Mouse (Mus musculus) E14TG2a.4 (cell line): ENCODE data around the gene Dbh.

Source experiments
- H3K27me3 ChIP-seq: 2 replicates; pipeline ENCODE4 v1.6.1; 2014; ENCODE audit warnings: low read length, control low read depth; ENCODE audit not compliant: insufficient read depth
- H3K36me3 ChIP-seq: 2 replicates; pipeline ENCODE4 v1.6.1; 2014; ENCODE audit warnings: low read length, control low read depth; ENCODE audit not compliant: insufficient read depth
- H3K4me1 ChIP-seq: replicated peaks from 2 replicates; pipeline ENCODE4 v1.6.1; 2014; ENCODE audit warnings: low read depth, low read length, control low read depth
- H3K4me3 ChIP-seq: replicated peaks from 2 replicates; pipeline ENCODE4 v1.5.1; 2014; ENCODE audit warnings: mild to moderate bottlenecking, low read length
- H3K9me3 ChIP-seq: 2 replicates; pipeline ENCODE4 v1.6.1; 2014; ENCODE audit warnings: low read length, control low read depth
- CTCF ChIP-seq: conservative IDR thresholded peaks from 2 replicates; pipeline ENCODE4 v1.5.1; 2014; ENCODE audit warnings: low read length
- NANOG ChIP-seq: IDR thresholded peaks from 2 replicates; pipeline ENCODE4 v1.6.1; 2014; ENCODE audit warnings: borderline replicate concordance, low read length, mixed read lengths
- POU5F1 ChIP-seq: IDR thresholded peaks from 2 replicates; pipeline ENCODE4 v1.6.1; 2014; ENCODE audit warnings: low read length, borderline replicate concordance

Dbh gene

DNA sequence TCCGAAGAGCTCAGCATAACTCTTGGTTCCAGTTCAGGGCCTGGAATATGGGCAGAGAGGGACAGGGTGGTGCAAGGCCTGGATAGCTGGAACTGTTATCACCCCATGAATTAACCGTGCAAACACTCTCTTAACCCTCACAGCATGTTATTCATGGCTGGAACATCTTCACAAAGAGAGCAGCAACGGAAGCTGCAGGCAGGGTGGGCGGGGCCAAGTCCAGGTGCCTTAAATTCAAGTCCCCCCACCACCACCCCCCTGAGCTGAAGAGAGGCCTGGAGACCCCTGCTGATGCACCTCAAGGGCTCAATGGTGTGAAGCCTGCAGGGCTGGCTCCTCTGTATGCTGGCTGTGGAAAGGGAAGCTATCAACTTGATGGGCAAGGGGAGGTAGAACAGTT lies 38.5 kb upstream of the Dbh start:
- H3K4me3 ChIP-seq = no peak overlapping the region
- H3K36me3 ChIP-seq = no peaks in the 10 kb centered on the region
- no peaks in the 10 kb centered on the region for H3K9me3 ChIP-seq
- no peak for TF ChIP-seq NANOG
- no peak for TF ChIP-seq POU5F1
- no peak for TF ChIP-seq CTCF
- peaks cover 26% of the 10 kb centered on the region for H3K4me1 ChIP-seq
- H3K27me3 ChIP-seq = peaks cover 12% of the 10 kb centered on the region; the same call in 1 of the 2 replicates

DNA sequence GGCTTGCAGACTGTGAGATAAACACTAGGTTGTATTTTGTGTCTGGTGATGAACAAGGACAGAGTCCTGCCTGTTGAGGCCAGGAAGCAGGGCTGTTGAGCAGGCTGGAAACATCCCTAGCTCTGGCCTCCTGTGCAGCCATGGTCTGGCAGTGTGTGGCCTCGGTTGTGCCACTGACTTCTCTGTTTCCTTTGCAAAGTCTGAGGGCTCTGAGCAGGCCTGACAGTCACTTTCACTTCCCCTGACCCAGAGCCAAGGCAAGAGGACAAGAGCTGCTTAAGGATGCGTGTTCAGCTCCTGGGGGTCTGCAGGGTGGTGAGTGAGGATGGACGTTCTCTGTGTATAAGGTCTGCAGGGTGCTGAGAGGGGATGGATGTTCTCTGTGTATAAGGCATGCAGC lies 36.0 kb upstream of the Dbh start:
- Histone ChIP-seq H3K36me3 (no peaks in the 10 kb centered on the region), H3K27me3 (peaks cover 8% of the 10 kb centered on the region; the same call in 1 of the 2 replicates), H3K4me3 (no peak overlapping the region), H3K4me1 (peaks cover 13% of the 10 kb centered on the region), H3K9me3 (no peaks in the 10 kb centered on the region)
- TF ChIP-seq NANOG = no peak
- TF ChIP-seq POU5F1 = no peak
- no peak for TF ChIP-seq CTCF

DNA sequence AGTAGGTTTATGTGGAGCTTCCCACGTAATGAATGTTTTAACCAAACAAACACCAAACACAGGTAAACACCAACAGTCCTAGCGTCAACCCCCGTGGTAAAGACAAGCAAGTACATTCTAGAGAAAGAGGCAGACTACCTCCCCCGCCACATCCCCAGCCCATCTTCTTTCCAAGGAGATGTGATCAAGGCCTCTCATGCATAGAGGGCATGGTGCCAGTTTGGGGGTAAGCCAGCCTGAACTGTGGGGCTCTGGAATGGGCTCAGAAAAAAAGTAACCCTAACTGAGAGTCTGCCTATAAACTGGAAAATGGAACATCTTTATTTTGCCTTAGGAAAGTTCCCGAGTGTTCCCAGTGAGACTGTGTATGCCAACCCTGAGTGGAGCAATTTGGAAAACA lies 29.1 kb upstream of the Dbh start:
- no peak for TF ChIP-seq POU5F1
- TF ChIP-seq CTCF = no peak
- no peak for TF ChIP-seq NANOG
- H3K4me3 ChIP-seq = no peak overlapping the region
- H3K36me3 ChIP-seq = no peaks in the 10 kb centered on the region
- peaks cover 38% of the 10 kb centered on the region for H3K27me3 ChIP-seq
- no peaks in the 10 kb centered on the region for H3K4me1 ChIP-seq
- no peaks in the 10 kb centered on the region for H3K9me3 ChIP-seq

DNA sequence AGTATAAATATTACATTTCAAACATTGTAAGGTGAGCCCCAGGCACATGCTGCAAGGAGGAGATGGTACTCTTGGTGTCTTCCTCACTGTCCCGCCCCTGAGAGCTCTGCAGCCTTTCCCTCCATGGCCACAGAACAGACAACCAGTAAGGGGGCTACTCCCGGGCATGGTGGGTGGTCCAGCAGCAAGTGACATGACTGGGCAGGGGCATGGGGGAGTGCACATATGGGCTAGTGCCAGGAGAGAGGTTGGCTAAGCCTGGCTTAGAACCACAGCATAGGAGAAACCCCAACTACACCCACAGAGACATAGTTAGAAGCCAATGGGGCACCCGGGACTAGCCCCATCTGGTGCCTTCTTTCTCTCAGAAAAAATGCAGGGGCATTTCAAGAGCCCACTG lies 28.7 kb upstream of the Dbh start:
- TF ChIP-seq CTCF = no peak
- no peak for TF ChIP-seq NANOG
- TF ChIP-seq POU5F1 = no peak
- H3K9me3 ChIP-seq = no peaks in the 10 kb centered on the region
- no peaks in the 10 kb centered on the region for H3K36me3 ChIP-seq
- H3K4me1 ChIP-seq = no peaks in the 10 kb centered on the region
- H3K27me3 ChIP-seq = peaks cover 38% of the 10 kb centered on the region
- H3K4me3 ChIP-seq = no peak overlapping the region

DNA sequence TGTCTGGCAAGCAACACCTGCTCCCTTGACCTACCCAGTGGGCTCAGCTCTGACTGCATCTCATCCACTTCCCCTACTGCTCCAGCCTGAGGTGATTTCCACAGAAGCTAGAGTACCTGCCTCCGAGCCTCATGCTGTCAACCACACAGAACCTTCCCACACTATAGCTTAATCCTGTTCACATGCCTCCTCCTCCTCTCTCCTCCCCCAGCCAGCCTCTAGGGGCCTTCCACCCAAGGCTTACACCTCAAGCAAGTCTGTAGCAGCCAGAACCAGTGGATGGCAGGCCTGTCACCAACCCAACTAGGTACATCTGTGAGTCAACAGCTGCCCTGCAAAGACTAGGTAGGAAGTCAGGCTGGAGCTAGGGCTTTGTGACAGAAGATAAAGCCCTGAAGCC lies 28.2 kb upstream of the Dbh start:
- Histone ChIP-seq H3K36me3 (no peaks in the 10 kb centered on the region), H3K9me3 (no peaks in the 10 kb centered on the region), H3K27me3 (peaks cover 39% of the 10 kb centered on the region), H3K4me3 (no peak overlapping the region), H3K4me1 (peaks cover 4% of the 10 kb centered on the region)
- no peak for TF ChIP-seq CTCF
- TF ChIP-seq NANOG = no peak
- no peak for TF ChIP-seq POU5F1

DNA sequence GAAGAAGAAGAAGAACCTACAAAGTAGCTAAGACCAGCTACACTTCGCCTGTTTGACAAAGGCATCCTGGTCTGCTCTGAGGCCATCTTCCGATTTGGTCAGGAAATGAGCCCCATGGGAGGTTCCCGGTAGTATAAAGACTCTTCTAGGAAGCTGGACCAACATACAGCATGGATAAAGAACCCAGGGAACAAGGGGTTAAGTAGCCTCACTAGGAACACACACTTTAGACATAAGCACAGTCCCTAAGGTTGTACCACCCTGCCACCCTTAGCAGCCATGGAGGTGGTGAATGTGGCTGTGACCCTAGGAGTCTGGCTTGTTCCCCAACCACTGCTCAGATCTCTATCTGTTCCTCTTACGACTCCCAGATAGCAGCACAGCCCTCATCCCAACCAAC lies 26.7 kb upstream of the Dbh start:
- no peak for TF ChIP-seq CTCF
- TF ChIP-seq POU5F1 = no peak
- no peak for TF ChIP-seq NANOG
- Histone ChIP-seq H3K4me3 (no peak overlapping the region), H3K27me3 (peaks cover 51% of the 10 kb centered on the region), H3K36me3 (no peaks in the 10 kb centered on the region), H3K4me1 (peaks cover 10% of the 10 kb centered on the region), H3K9me3 (no peaks in the 10 kb centered on the region)

DNA sequence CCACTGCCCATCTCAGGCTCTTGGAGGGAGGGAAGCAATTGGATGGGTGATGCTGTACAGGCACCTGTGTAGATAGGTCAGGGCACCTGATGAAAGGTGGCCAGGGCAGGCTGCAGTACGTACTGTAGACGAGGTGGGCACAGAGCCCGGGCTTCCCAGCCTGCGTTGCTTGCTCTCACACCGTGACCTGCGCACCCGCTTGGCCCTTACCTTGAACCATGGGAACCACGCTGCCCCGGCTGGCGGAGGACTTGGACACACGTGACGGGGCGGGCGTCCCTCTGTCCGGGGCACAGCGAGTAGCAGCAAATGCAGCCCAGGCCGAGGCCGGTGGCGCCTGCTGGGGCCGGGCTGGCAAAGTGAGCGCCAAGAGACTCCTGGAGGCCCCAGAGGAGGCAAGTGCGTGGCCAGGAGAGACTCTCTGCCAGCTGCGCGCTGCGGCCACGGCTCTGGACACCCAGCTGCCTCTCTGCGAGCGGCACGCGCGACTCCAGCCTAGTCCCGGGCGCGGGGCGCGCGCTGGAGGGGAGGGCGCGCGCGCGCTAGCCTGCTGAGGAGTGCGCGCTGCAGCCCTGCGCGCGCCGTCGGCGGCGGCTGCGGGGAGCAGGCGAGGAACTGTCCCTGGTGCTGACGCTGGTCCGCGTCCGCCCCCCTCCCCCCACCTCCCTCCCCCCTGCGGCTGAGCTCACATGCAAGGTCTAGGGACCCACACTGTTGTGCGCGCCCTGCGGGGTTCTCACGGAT lies 22.9 kb upstream of the Dbh start, which contains the start of gene Fam163b:
Fam163b (minus strand) TSS at position 542 of the 744 bp plus-strand sequence.
- no peak for TF ChIP-seq CTCF
- TF ChIP-seq POU5F1 = no peak
- TF ChIP-seq NANOG = no peak
- Histone ChIP-seq H3K36me3 (no peaks in the 10 kb centered on the region), H3K27me3 (peaks cover 72% of the 10 kb centered on the region), H3K4me3 (peak within 1 kb of the TSS; percentile 86), H3K9me3 (peaks cover 3% of the 10 kb centered on the region; the same call in 1 of the 2 replicates), H3K4me1 (peaks cover 10% of the 10 kb centered on the region)

DNA sequence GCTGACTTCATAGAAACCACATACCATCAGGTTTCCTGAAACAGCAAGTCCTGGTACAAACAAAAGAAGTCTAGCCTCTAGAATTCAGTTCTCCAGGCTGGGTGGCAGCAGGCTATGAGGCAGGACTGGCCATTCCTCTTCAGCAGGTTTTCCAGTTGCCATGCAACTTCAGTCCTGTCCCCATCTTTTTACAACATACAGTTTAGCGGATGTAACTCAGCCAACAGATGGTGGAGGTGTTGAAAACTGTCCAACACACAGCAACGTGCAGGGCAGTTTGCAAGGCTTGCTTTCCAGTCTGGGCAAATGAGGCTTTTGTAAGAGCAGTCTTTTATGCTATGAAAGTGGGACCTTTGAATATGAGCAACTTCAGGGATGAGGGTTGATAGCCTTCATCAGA lies 20.1 kb upstream of the Dbh start:
- H3K36me3 ChIP-seq = no peaks in the 10 kb centered on the region
- H3K4me3 ChIP-seq = no peak overlapping the region
- peaks cover 66% of the 10 kb centered on the region for H3K27me3 ChIP-seq
- TF ChIP-seq NANOG (no peak), CTCF (no peak), POU5F1 (no peak)
- H3K4me1 ChIP-seq = peaks cover 10% of the 10 kb centered on the region
- H3K9me3 ChIP-seq = peaks cover 9% of the 10 kb centered on the region

DNA sequence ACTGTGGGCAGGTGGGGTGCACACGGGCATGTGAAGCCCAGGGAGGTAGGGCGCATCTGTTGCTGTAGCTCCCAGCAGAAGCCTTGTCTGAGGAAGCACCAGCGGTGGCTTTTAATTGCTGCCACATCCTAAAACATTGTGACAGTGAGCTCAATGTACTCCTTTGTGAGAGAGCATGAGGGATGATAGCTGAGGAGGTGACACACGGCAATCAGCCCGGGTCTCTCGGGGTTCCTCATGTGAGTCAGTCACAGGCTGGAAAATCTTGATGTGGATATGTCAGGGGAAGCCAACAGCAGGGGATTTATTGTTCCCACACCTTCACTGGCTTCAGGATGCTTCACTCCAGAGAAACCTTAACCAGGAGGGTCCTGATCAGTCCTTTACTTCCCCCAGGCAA lies 18.2 kb upstream of the Dbh start:
- Histone ChIP-seq H3K9me3 (peaks cover 9% of the 10 kb centered on the region), H3K27me3 (peaks cover 47% of the 10 kb centered on the region), H3K4me1 (peaks cover 6% of the 10 kb centered on the region), H3K4me3 (no peak overlapping the region), H3K36me3 (no peaks in the 10 kb centered on the region)
- TF ChIP-seq NANOG (no peak), POU5F1 (no peak), CTCF (no peak)
